Mouse (Mus musculus): ENCODE data around the gene Gm44973.

GRCm38 (mm10) chr7:5058631-5059030 is 43.3 kb downstream of the Gm44973 start:
- no peak for TF ChIP-seq POLR2A (IDR thresholded peaks at IDR 0.05; ENCODE audit: low read depth, low read length)
- TF ChIP-seq CTCF (IDR thresholded peaks at IDR 0.05; ENCODE audit: extremely low read depth, insufficient read length, insufficient replicate concordance, low read depth, low read length): no peak
